Mouse (Mus musculus) hindbrain, embryonic 11.5 days (tissue): Measurements from ENCODE around the gene Fxr1. TPM values are rescaled to one million over a fixed set of nuclear protein-coding genes. Genes with fewer than 3 reads are reported as not detected.

Experiments used
- ATAC-seq: fragments of 200-750 bp; cut with Nextera tagmentation; 2 replicates; pipeline ENCODE4 v1.8.0; 2017; ENCODE audit warnings: mild to moderate bottlenecking, moderate TSS enrichment, moderate library complexity; ENCODE audit not compliant: low FRiP score
- DNase-seq: peaks from one replicate; pipeline ENCODE4 v3.0.0-alpha.2; 2015; ENCODE audit warnings: low spot score
- H3K27ac ChIP-seq: fragments of 300-500 bp; sonication (generic); 2 replicates; pipeline ENCODE4 v1.5.1; 2014; ENCODE audit warnings: mild to moderate bottlenecking, low read depth, low read length
- H3K27me3 ChIP-seq: fragments of 300-500 bp; sonication (generic); 2 replicates; pipeline ENCODE4 v1.6.1; 2014; ENCODE audit warnings: mild to moderate bottlenecking, low read length, moderate library complexity, mixed read lengths; ENCODE audit not compliant: control insufficient read depth, insufficient read depth
- H3K36me3 ChIP-seq: fragments of 300-500 bp; sonication (generic); 2 replicates; pipeline ENCODE4 v1.6.1; 2014; ENCODE audit warnings: mild to moderate bottlenecking, low read length, moderate library complexity, mixed read lengths; ENCODE audit not compliant: control insufficient read depth, insufficient read depth
- H3K4me1 ChIP-seq: fragments of 300-500 bp; sonication (generic); replicated peaks from 2 replicates; pipeline ENCODE4 v1.6.1; 2014; ENCODE audit warnings: low read length, mixed read lengths; ENCODE audit not compliant: control insufficient read depth, insufficient read depth
- H3K4me2 ChIP-seq: fragments of 300-500 bp; sonication (generic); replicated peaks from 2 replicates; pipeline ENCODE4 v1.6.1; 2014; ENCODE audit warnings: mild to moderate bottlenecking, low read depth, low read length
- H3K4me3 ChIP-seq: fragments of 300-500 bp; sonication (generic); 2 replicates; pipeline ENCODE4 v1.5.1; 2014; ENCODE audit warnings: low read depth, low read length
- H3K9ac ChIP-seq: fragments of 300-500 bp; sonication (generic); 2 replicates; pipeline ENCODE4 v1.6.1; 2014; ENCODE audit warnings: low read depth, low read length
- H3K9me3 ChIP-seq: fragments of 300-500 bp; sonication (generic); 2 replicates; pipeline ENCODE4 v1.6.1; 2016; ENCODE audit warnings: low read length; ENCODE audit not compliant: control insufficient read depth
- WGBS: fragments of 180-500 bp; shearing (Covaris S2); extraction: QIAGEN DNeasy Blood & Tissue Kit; methylation state at CpG from one replicate; pipeline ENCODE4 v1.1.7; 2014; 5-methylcytosine and 5-hydroxymethylcytosine counted together
- polyA plus RNA-seq: library from polyadenylated mRNA; unstranded; fragments of >200 nt; fragmentation: Nextera tagmentation; extraction: Ambion mirVana; gene quantifications from 2 replicates; pipeline ENCODE4 v1.2.1, GENCODE M21; 2014

The Fxr1 gene
- polyA plus RNA-seq, 1 experiment from 2014 or later, result 76.8 TPM

DNA sequence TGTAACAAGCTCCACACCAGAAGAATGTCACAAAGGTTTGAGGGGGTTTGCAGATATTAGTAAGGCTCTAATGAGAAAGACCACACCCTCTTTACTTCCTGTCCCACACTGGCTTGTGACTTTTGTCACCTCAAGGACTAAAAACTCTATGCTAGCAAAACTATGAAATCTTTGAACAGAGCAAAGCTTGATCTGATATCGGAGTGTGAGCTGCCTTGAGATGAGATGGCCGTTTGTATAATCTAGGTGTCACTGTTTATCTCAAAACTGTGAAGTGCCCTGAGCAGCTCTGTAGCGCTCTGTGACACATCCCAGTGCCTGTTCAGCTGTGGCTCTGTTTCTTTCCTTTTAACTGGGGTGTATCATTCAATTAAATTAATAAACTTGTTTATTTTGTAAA lies 15.9 kb upstream of the Fxr1 start:
- H3K27me3 ChIP-seq, result no peaks in the 10 kb centered on the region
- no peak overlapping the region for H3K4me3 ChIP-seq
- H3K4me2 ChIP-seq, result no peak overlapping the region
- H3K9me3 ChIP-seq, result no peaks in the 10 kb centered on the region
- no peak overlapping the region for H3K27ac ChIP-seq
- H3K9ac ChIP-seq, result no peak overlapping the region
- H3K36me3 ChIP-seq, result no peaks in the 10 kb centered on the region
- no peak for ATAC-seq
- H3K4me1 ChIP-seq, result no peaks in the 10 kb centered on the region
- no peak for DNase-seq
- 87% methylated on average over 3 of the region's 3 CpGs for WGBS

- Histone ChIP-seq H3K9ac (no peak overlapping the region), H3K27me3 (no peaks in the 10 kb centered on the region), H3K27ac (no peak overlapping the region), H3K4me1 (no peaks in the 10 kb centered on the region), H3K4me3 (no peak overlapping the region), H3K9me3 (no peaks in the 10 kb centered on the region), H3K4me2 (no peak overlapping the region), H3K36me3 (no peaks in the 10 kb centered on the region)
- DNase-seq, result no peak
- 51% methylated on average over 2 of the region's 2 CpGs for WGBS
- ATAC-seq, result no peak
These were observed 13.4 kb upstream of the Fxr1 start for GRCm38 (mm10) chr3:34006301-34006700.

DNA sequence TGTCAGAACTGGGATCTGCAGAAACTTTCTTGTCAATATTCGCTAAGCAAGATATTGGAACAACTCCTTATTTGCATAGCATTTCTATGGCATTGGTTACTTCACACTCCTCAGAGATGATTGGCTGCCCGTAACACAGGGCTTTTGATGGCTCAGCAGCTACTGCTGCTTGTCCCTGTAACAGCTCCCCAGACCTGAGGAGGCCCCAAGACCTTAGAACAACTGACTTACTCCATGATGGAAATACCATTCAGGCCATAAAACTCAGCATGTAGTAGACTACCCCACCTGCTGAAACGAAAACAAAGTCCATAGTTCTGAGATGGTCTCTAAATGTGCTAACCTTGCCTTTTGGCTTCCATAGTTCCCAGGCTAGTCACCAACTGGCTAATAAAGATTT lies 12.9 kb upstream of the Fxr1 start:
- WGBS, result 79% methylated on average over 3 of the region's 3 CpGs
- H3K4me1 ChIP-seq, result no peaks in the 10 kb centered on the region
- no peaks in the 10 kb centered on the region for H3K36me3 ChIP-seq
- no peak overlapping the region for H3K27ac ChIP-seq
- no peak overlapping the region for H3K4me2 ChIP-seq
- H3K4me3 ChIP-seq, result no peak overlapping the region
- ATAC-seq, result no peak
- H3K9ac ChIP-seq, result no peak overlapping the region
- no peaks in the 10 kb centered on the region for H3K27me3 ChIP-seq
- DNase-seq, result no peak
- no peaks in the 10 kb centered on the region for H3K9me3 ChIP-seq

DNA sequence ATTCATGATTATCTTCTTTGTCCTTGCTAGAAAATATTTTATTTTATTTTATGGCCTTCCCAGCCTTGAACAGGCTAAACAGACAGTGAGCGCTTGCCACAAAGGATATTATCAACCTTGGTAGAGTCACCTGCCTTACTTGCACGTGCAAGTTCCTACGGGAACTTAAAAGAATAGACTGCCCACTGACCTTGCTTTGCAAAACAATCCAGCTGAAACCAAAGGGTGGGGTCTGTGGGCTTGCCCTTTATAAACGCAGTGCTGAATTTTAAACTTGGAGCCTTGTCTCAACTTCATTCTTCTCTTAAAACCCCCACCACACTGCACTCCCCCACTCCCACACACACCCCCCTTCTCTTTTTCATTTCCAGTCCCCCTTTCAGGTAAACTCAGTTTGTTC lies 12.1 kb upstream of the Fxr1 start:
- Histone ChIP-seq H3K36me3 (no peaks in the 10 kb centered on the region), H3K4me3 (no peak overlapping the region), H3K27ac (no peak overlapping the region), H3K27me3 (no peaks in the 10 kb centered on the region), H3K9me3 (no peaks in the 10 kb centered on the region), H3K4me1 (no peaks in the 10 kb centered on the region), H3K9ac (no peak overlapping the region), H3K4me2 (no peak overlapping the region)
- WGBS, result 55% methylated on average over 4 of the region's 4 CpGs
- ATAC-seq (no peak), DNase-seq (no peak)

- H3K4me2 ChIP-seq, result no peak overlapping the region
- no peak overlapping the region for H3K4me3 ChIP-seq
- H3K9me3 ChIP-seq, result no peaks in the 10 kb centered on the region
- no peak overlapping the region for H3K9ac ChIP-seq
- ATAC-seq (no peak), DNase-seq (no peak)
- no peaks in the 10 kb centered on the region for H3K27me3 ChIP-seq
- H3K4me1 ChIP-seq, result no peaks in the 10 kb centered on the region
- H3K27ac ChIP-seq, result no peak overlapping the region
- WGBS, result 73% methylated on average over 6 of the region's 6 CpGs
- no peaks in the 10 kb centered on the region for H3K36me3 ChIP-seq
These were observed 11.6 kb upstream of the Fxr1 start for GRCm38 (mm10) chr3:34008191-34008590.

DNA sequence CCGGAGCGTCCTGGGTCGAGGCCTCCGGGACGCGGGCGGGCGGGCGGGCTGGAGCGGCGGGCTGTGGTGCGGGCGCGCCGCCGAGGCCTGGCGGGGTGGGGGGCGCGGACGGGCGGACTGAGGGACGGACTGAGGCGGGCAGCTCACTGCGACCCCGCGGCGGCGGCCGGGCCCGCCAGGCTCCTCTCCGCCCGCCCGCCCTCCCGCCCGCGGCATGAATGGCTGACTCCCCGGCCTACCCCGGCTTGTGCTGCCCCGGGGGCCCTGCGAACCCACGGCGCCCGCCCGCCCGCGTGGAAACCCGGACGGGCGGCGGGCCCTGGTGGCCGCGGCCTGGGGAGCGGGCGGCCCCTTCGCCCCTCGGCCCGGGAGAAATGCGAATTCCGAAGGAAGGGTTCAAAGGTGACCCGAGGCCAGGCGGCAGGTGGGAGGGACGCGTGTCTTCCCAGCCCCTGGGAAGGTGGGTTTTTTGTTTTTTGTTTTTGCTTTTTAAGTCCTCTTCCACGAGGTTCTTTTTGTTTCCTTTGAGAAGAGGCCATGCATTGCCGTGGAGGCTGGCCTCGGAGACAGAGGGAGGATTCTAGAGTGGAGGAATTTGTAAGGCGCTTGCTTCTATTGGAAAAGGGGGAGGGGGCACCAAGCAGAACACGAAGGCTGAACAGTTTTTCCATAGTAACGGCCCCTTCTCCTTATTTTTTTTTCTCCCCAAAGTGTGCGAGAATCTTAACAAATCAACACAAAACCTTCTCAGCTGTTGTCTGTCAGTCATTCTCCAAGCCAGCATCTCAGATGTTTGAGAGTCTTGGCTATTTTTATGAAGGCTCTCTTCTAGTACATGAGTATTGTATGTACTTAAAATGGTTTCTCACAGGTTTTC lies 877 bp downstream of the Fxr1 start:
- WGBS, result under 1% methylated on average over 60 of the region's 70 CpGs
- Histone ChIP-seq H3K4me3 (peak overlapping the region; percentile 98), H3K4me2 (peak overlapping the region; percentile 78), H3K27me3 (no peaks in the 10 kb centered on the region), H3K9me3 (no peaks in the 10 kb centered on the region), H3K27ac (peak overlapping the region; percentile 92), H3K4me1 (no peaks in the 10 kb centered on the region), H3K9ac (peak overlapping the region; percentile 98), H3K36me3 (no peaks in the 10 kb centered on the region)
- ATAC-seq (peak; percentile 72; the same call in 1 of the 2 replicates), DNase-seq (peak; percentile 59)

- Histone ChIP-seq H3K36me3 (no peaks in the 10 kb centered on the region), H3K4me2 (peak overlapping the region; percentile 78), H3K27me3 (no peaks in the 10 kb centered on the region), H3K4me3 (peak overlapping the region; percentile 98), H3K9ac (no peak overlapping the region), H3K9me3 (no peaks in the 10 kb centered on the region), H3K27ac (no peak overlapping the region), H3K4me1 (no peaks in the 10 kb centered on the region)
- DNase-seq (no peak), ATAC-seq (no peak)
- WGBS, result 67% methylated on average over 4 of the region's 4 CpGs
These were observed 1.6 kb downstream of the Fxr1 start for GRCm38 (mm10) chr3:34021259-34021828.

DNA sequence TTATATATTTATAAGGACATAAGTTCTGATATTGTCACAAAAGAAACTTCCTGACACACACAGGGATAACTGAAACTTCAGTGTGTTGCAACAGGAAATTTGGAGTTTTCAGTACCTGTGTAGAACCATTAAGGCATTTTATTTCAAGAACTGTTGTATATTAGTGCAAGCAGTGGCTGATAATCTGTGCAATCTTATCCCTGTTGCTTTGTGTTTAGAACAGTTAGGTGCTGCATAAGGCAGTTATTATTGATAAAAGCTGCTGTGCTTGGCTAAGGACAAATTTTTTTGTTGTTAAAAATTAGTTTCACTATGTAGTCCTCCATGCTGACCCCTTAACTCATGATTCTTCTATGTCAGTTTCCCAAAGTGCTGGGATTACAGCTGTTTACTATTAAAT lies 9.2 kb downstream of the Fxr1 start:
- ATAC-seq, result no peak
- no peaks in the 10 kb centered on the region for H3K4me1 ChIP-seq
- no peak overlapping the region for H3K4me3 ChIP-seq
- no peak overlapping the region for H3K4me2 ChIP-seq
- DNase-seq, result no peak
- no peaks in the 10 kb centered on the region for H3K27me3 ChIP-seq
- H3K9ac ChIP-seq, result no peak overlapping the region
- no peaks in the 10 kb centered on the region for H3K9me3 ChIP-seq
- no peak overlapping the region for H3K27ac ChIP-seq
- no peaks in the 10 kb centered on the region for H3K36me3 ChIP-seq

GRCm38 (mm10) chr3:34030601-34031000 lies 10.9 kb downstream of the Fxr1 start:
- H3K4me2 ChIP-seq, result no peak overlapping the region
- no peaks in the 10 kb centered on the region for H3K9me3 ChIP-seq
- H3K27ac ChIP-seq, result no peak overlapping the region
- 90% methylated on average over 3 of the region's 3 CpGs for WGBS
- H3K27me3 ChIP-seq, result no peaks in the 10 kb centered on the region
- no peak overlapping the region for H3K4me3 ChIP-seq
- no peaks in the 10 kb centered on the region for H3K4me1 ChIP-seq
- no peak for DNase-seq
- no peak overlapping the region for H3K9ac ChIP-seq
- H3K36me3 ChIP-seq, result no peaks in the 10 kb centered on the region
- no peak for ATAC-seq
